Mouse (Mus musculus): Measurements from ENCODE around the gene Tigd4.
"Not testable (repeated sequence)": the region's sequence is repeated elsewhere in the genome, so short reads cannot be mapped to it uniquely, and the experiment has no call there.

The Tigd4 gene

GRCm38 (mm10) chr3:84593274-84593673 is at the start of gene Tigd4:
TSS of gene Tigd4 (plus strand) at chr3:84593574.
- no peak for DNase-seq (ENCODE audit: low spot score)

- DNase-seq (ENCODE audit: low spot score) = no peak
Observed at GRCm38 (mm10) chr3:84547177-84547576, 46.2 kb upstream of the Tigd4 start.

GRCm38 (mm10) chr3:84555780-84556179 is 37.6 kb upstream of the Tigd4 start:
- DNase-seq (ENCODE audit: low spot score) = no peak

- no peak for DNase-seq (ENCODE audit: low spot score)
Observed at GRCm38 (mm10) chr3:84558301-84558700, 35.1 kb upstream of the Tigd4 start.

- not testable (repeated sequence) for DNase-seq (ENCODE audit: low spot score)
Observed at GRCm38 (mm10) chr3:84562911-84563310, 30.5 kb upstream of the Tigd4 start.

- DNase-seq (ENCODE audit: low spot score) = no peak
Observed at GRCm38 (mm10) chr3:84563415-84563814, 30.0 kb upstream of the Tigd4 start.

GRCm38 (mm10) chr3:84568540-84568939 is 24.8 kb upstream of the Tigd4 start:
- no peak for DNase-seq (ENCODE audit: low spot score)

GRCm38 (mm10) chr3:84569587-84569986 is 23.8 kb upstream of the Tigd4 start:
- DNase-seq (ENCODE audit: low spot score) = no peak

GRCm38 (mm10) chr3:84570501-84570900 is 22.9 kb upstream of the Tigd4 start:
- no peak for DNase-seq (ENCODE audit: low spot score)

GRCm38 (mm10) chr3:84580716-84581115 is 12.7 kb upstream of the Tigd4 start:
- DNase-seq (ENCODE audit: low spot score) = no peak

- DNase-seq (ENCODE audit: low spot score) = no peak
Observed at GRCm38 (mm10) chr3:84581696-84582022, 11.7 kb upstream of the Tigd4 start.

GRCm38 (mm10) chr3:84582023-84582912 is 11.1 kb upstream of the Tigd4 start, which contains the start of gene Arfip1:
TSS of gene Arfip1 (minus strand) at chr3:84582625.
- peak; percentile 99 for DNase-seq (ENCODE audit: low spot score)

- DNase-seq (ENCODE audit: low spot score) = no peak
Observed at GRCm38 (mm10) chr3:84582913-84583276, 10.5 kb upstream of the Tigd4 start.

GRCm38 (mm10) chr3:84586736-84587135 is 6.6 kb upstream of the Tigd4 start:
- no peak for DNase-seq (ENCODE audit: low spot score)

GRCm38 (mm10) chr3:84594894-84595676 is 1.7 kb downstream of the Tigd4 start:
- DNase-seq (ENCODE audit: low spot score) = peak; percentile 27

- peak; percentile 20 for DNase-seq (ENCODE audit: low spot score)
Observed at GRCm38 (mm10) chr3:84595677-84596234, 2.4 kb downstream of the Tigd4 start.

GRCm38 (mm10) chr3:84597996-84598734 is 4.8 kb downstream of the Tigd4 start:
- DNase-seq (ENCODE audit: low spot score) = no peak

- no peak for DNase-seq (ENCODE audit: low spot score)
Observed at GRCm38 (mm10) chr3:84598756-84599155, 5.4 kb downstream of the Tigd4 start.

GRCm38 (mm10) chr3:84601870-84602495 is 8.6 kb downstream of the Tigd4 start:
- DNase-seq (ENCODE audit: low spot score) = no peak

- DNase-seq (ENCODE audit: low spot score) = no peak
Observed at GRCm38 (mm10) chr3:84602759-84603158, 9.4 kb downstream of the Tigd4 start.

GRCm38 (mm10) chr3:84603212-84603611 is 9.8 kb downstream of the Tigd4 start:
- DNase-seq (ENCODE audit: low spot score) = no peak
